Comparison of ENCODE assay signal across 18 mouse cellular contexts in the genomic region with DNA sequence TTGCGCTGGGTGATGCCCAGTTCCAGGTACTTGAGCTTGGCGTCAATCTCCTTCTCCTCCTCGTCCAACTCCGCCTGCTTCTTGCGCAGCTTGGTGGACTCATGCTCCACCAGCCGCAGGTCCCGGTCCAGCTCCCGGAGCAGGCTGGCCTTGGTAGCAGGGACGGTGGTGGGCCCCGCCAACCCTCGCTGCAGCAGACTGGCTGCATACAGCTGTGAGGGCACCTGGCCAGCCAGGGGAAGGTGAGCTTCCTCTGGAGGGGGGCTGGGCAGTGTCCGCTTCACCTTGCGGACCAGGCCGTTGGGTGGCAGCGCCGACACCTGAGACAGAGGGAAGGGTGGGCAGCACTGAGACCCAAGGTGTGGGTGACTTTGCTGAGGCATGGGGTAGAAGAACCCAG. TPM values are rescaled to one million over a fixed set of nuclear protein-coding genes. Genes with fewer than 3 reads are reported as not detected.
DNase-seq lines count a peak whose midpoint lies in the region; ATAC-seq and TF ChIP-seq lines count a peak whose summit lies in the region.
"Had no signal": no experiment of that assay in that cellular context is flagged by ENCODE, and none has a peak within 500 bp of the region (broad histone marks: within the 10 kb centered on the region; RNA-seq: fewer than 3 reads in every experiment).

No protein-coding gene starts in this region.

- H3K36me3 ChIP-seq in heart, embryonic 10.5 days, result peaks cover 9% of the 10 kb centered on the region; the same call in 1 of the 2 replicates
- peaks cover 4% of the 10 kb centered on the region for H3K36me3 ChIP-seq in E14TG2a.4 (ENCODE audit: insufficient read depth, low read length)
- peaks cover 82% of the 10 kb centered on the region for H3K36me3 ChIP-seq in G1E (replicated peaks)
- H3K36me3 ChIP-seq in macrophage (ENCODE audit: inconsistent target), result peaks cover 23% of the 10 kb centered on the region

- 0 out of 2 replicates have a peak overlapping the region, but pooled peaks have one; percentile 13 for H3K27ac ChIP-seq in heart, embryonic 10.5 days
- H3K27ac ChIP-seq in macrophage, result peak overlapping the region; percentile 91
- H3K27ac ChIP-seq: forebrain, embryonic 13.5 days; hindbrain, embryonic 13.5 days; hindbrain, postnatal 0 days had no signal

- 91% methylated on average over 16 of the region's 16 CpGs for WGBS in heart, embryonic 10.5 days
- WGBS in macrophage (ENCODE audit: missing documents), result 86% methylated on average over 16 of the region's 16 CpGs

- TF ChIP-seq CTCF in E14TG2a.4 (conservative IDR thresholded peaks at IDR 0.05; ENCODE audit: low read length) (no peak), G1E (IDR thresholded peaks at IDR 0.05; ENCODE audit: low read depth, low read length) (no peak)

- peaks cover 61% of the 10 kb centered on the region for H3K27me3 ChIP-seq in heart, embryonic 10.5 days (ENCODE audit: insufficient read depth, poor library complexity, severe bottlenecking)
- H3K27me3 ChIP-seq in E14TG2a.4 (ENCODE audit: insufficient read depth, low read length) (peaks cover 98% of the 10 kb centered on the region), G1E (ENCODE audit: insufficient read depth, low read length) (peaks cover 2% of the 10 kb centered on the region; the same call in 1 of the 2 replicates)
- H3K27me3 ChIP-seq: CH12.LX; forebrain, embryonic 13.5 days; hindbrain, embryonic 13.5 days had no signal

- H3K79me2 ChIP-seq in macrophage (ENCODE audit: inconsistent target), result peaks cover 59% of the 10 kb centered on the region

- ATAC-seq in G1E (ENCODE audit: extremely low read depth, insufficient number of reproducible peaks, low FRiP score, poor library complexity, severe bottlenecking), result no peak
- ATAC-seq: forebrain, embryonic 13.5 days; hindbrain, postnatal 0 days had no signal

- peaks cover 75% of the 10 kb centered on the region for H3K4me1 ChIP-seq in heart, embryonic 10.5 days
- H3K4me1 ChIP-seq in E14TG2a.4 (replicated peaks; ENCODE audit: low read depth, low read length) (peaks cover 76% of the 10 kb centered on the region), G1E (ENCODE audit: insufficient read depth, low read depth, low read length) (peaks cover 68% of the 10 kb centered on the region)

- H3K4me3 ChIP-seq in heart, embryonic 10.5 days, result no peak overlapping the region
- H3K4me3 ChIP-seq in E14TG2a.4 (replicated peaks; ENCODE audit: low read length) (peak overlapping the region; percentile 64), G1E (ENCODE audit: low read depth, low read length) (peak overlapping the region; percentile 35), macrophage (ENCODE audit: inconsistent target) (peak overlapping the region; percentile 84)
- H3K4me3 ChIP-seq: forebrain, embryonic 13.5 days; hindbrain, embryonic 13.5 days had no signal

- DNase-seq in heart, embryonic 10.5 days (ENCODE audit: low spot score), result no peak
- no peak for DNase-seq in heart, postnatal 36 days
- DNase-seq in G1E (ENCODE audit: low spot score), result no peak
- no peak for DNase-seq in right cerebral cortex, postnatal 36 days (ENCODE audit: low spot score in 2 of 2)
- DNase-seq: adrenal gland, postnatal 10 days; cerebellum, adult 9-10 months; cerebellum, postnatal 36 days; gastrocnemius, postnatal 36 days; heart, adult 11 months; heart, postnatal 10 days had no signal

- no peaks in the 10 kb centered on the region for H3K9me3 ChIP-seq in heart, embryonic 10.5 days
- no peaks in the 10 kb centered on the region for H3K9me3 ChIP-seq in E14TG2a.4 (ENCODE audit: low read length)
- no peaks in the 10 kb centered on the region for H3K9me3 ChIP-seq in G1E (replicated peaks)
- H3K9me3 ChIP-seq: forebrain, embryonic 13.5 days; hindbrain, embryonic 13.5 days had no signal

- intact Hi-C loops in heart, postnatal 36 days (cut with DNase I), result no loop called here

RNA-seq across cellular contexts. Expression of a gene that starts 13.5 kb away (rescaled TPM):
- polyA plus RNA-seq in heart, embryonic 10.5 days (2016; fragmentation: Nextera tagmentation; extraction: Ambion mirVana), result 80.7 and 84.4 TPM in 2 replicates
- 10 to 100 TPM; 38.6 to 50.2 TPM for total RNA-seq in heart, postnatal 36 days (2021)
- total RNA-seq in G1E (2014; fragmentation: Nextera tagmentation) (65.0 and 148 TPM in 2 replicates), G1E (2017) (119 and 131 TPM in 2 replicates)
- polyA plus RNA-seq in G1E (2012) (48.8 and 67.5 TPM in 2 replicates), macrophage (2018) (30.5 to 37.0 TPM (median 32.8 TPM) in 3 replicates)
- 100 to 1,000 TPM in 15 of 26 experiments, 10 to 100 TPM in 11; 38.8 to 163 (median 114) TPM for total RNA-seq in macrophage (2018; cell fraction: chromatin; rRNA removed)
- 10 to 100 TPM; 26.4 to 51.2 (median 37.4) TPM for total RNA-seq in macrophage (2018; cell fraction: cytosol; rRNA removed)
- 100 to 1,000 TPM in 1 of 26 experiments, 10 to 100 TPM in 25; 35.1 to 106 (median 59.2) TPM for total RNA-seq in macrophage (2018; cell fraction: nucleus; rRNA removed)

RNA-seq across cellular contexts. Expression of a gene that starts 24.7 kb away (rescaled TPM):
- polyA plus RNA-seq in heart, embryonic 10.5 days (2016; fragmentation: Nextera tagmentation; extraction: Ambion mirVana), result 31.8 and 33.1 TPM in 2 replicates
- 10 to 100 TPM; 94.2 to 97.4 TPM for total RNA-seq in heart, postnatal 36 days (2021)
- total RNA-seq in G1E (2014; fragmentation: Nextera tagmentation) (104 and 255 TPM in 2 replicates), G1E (2017) (18.6 and 23.5 TPM in 2 replicates)
- polyA plus RNA-seq in G1E (2012) (39.5 and 74.5 TPM in 2 replicates), macrophage (2018) (16.0 to 22.0 TPM (median 16.5 TPM) in 3 replicates)
- 100 to 1,000 TPM in 18 of 26 experiments, 10 to 100 TPM in 8; 65.0 to 188 (median 134) TPM for total RNA-seq in macrophage (2018; cell fraction: chromatin; rRNA removed)
- total RNA-seq in macrophage (2018; cell fraction: cytosol; rRNA removed), result 10 to 100 TPM; 10.6 to 23.2 (median 15.3) TPM
- 100 to 1,000 TPM in 1 of 26 experiments, 10 to 100 TPM in 25; 29.7 to 102 (median 56.1) TPM for total RNA-seq in macrophage (2018; cell fraction: nucleus; rRNA removed)

RNA-seq across cellular contexts. Expression of a gene that starts 27.6 kb away (rescaled TPM):
- polyA plus RNA-seq in heart, embryonic 10.5 days (2016; fragmentation: Nextera tagmentation; extraction: Ambion mirVana), result 1.6 TPM in 2 replicates
- total RNA-seq in heart, postnatal 36 days (2021), result not detected
- total RNA-seq in G1E (2014; fragmentation: Nextera tagmentation) (7.1 and 11.0 TPM in 2 replicates), G1E (2017) (16.6 and 17.9 TPM in 2 replicates)
- polyA plus RNA-seq in G1E (2012) (6.7 and 8.4 TPM in 2 replicates), macrophage (2018) (0.09 to 0.19 TPM in 2 of 3 replicates, not detected in the other)
- total RNA-seq in macrophage (2018; cell fraction: chromatin; rRNA removed), result 1 to 10 TPM in 8 of 26 experiments, under 1 TPM in 7, not detected in 11; 0.33 to 2.5 (median 1.2) TPM
- total RNA-seq in macrophage (2018; cell fraction: cytosol; rRNA removed), result under 1 TPM in 25 of 26 experiments, not detected in 1; 0.06 to 0.41 (median 0.26) TPM
- total RNA-seq in macrophage (2018; cell fraction: nucleus; rRNA removed), result 1 to 10 TPM in 2 of 26 experiments, under 1 TPM in 13, not detected in 11; 0.26 to 3.2 (median 0.58) TPM
- total RNA-seq: gastrocnemius, postnatal 36 days; heart, postnatal 10 days; hematopoietic stem cell, adult 5-6 weeks; hindbrain, postnatal 0 days had no signal
- polyA plus RNA-seq: forebrain, embryonic 13.5 days; heart, embryonic 14.5 days; hindbrain, embryonic 13.5 days; hindbrain, postnatal 0 days had no signal

RNA-seq across cellular contexts. Expression of a gene that starts 54.9 kb away (rescaled TPM):
- 2.5 and 3.2 TPM in 2 replicates for polyA plus RNA-seq in heart, embryonic 10.5 days (2016; fragmentation: Nextera tagmentation; extraction: Ambion mirVana)
- 1 to 10 TPM; 1.1 to 1.4 TPM for total RNA-seq in heart, postnatal 36 days (2021)
- total RNA-seq in G1E (2014; fragmentation: Nextera tagmentation), result 0.63 TPM in 1 of 2 replicates, not detected in the other
- 1.7 and 2.0 TPM in 2 replicates for total RNA-seq in G1E (2017)
- polyA plus RNA-seq in G1E (2012), result 0.31 and 0.35 TPM in 2 replicates
- 1 to 10 TPM; 1.0 to 7.7 (median 3.6) TPM for total RNA-seq in macrophage (2018; cell fraction: chromatin; rRNA removed)
- 1 to 10 TPM in 11 of 26 experiments, under 1 TPM in 15; 0.19 to 2.2 (median 0.80) TPM for total RNA-seq in macrophage (2018; cell fraction: cytosol; rRNA removed)
- total RNA-seq in macrophage (2018; cell fraction: nucleus; rRNA removed), result 1 to 10 TPM in 22 of 26 experiments, under 1 TPM in 4; 0.44 to 5.4 (median 2.8) TPM
- 0.29 to 1.1 TPM (median 0.97 TPM) in 3 replicates for polyA plus RNA-seq in macrophage (2018)

RNA-seq across cellular contexts. Expression of a gene that starts 58.8 kb away (rescaled TPM):
- polyA plus RNA-seq in heart, embryonic 10.5 days (2016; fragmentation: Nextera tagmentation; extraction: Ambion mirVana), result 30.4 and 30.7 TPM in 2 replicates
- total RNA-seq in heart, postnatal 36 days (2021), result 10 to 100 TPM in 1 of 2 experiments, 1 to 10 TPM in 1; 8.4 to 10.4 TPM
- total RNA-seq in G1E (2014; fragmentation: Nextera tagmentation) (7.2 and 8.5 TPM in 2 replicates), G1E (2017) (19.4 and 22.0 TPM in 2 replicates)
- polyA plus RNA-seq in G1E (2012) (5.1 and 6.6 TPM in 2 replicates), macrophage (2018) (5.4 to 20.7 TPM (median 8.9 TPM) in 3 replicates)
- 10 to 100 TPM in 19 of 26 experiments, 1 to 10 TPM in 7; 3.2 to 57.3 (median 15.9) TPM for total RNA-seq in macrophage (2018; cell fraction: chromatin; rRNA removed)
- 10 to 100 TPM in 16 of 26 experiments, 1 to 10 TPM in 10; 5.9 to 42.7 (median 13.9) TPM for total RNA-seq in macrophage (2018; cell fraction: cytosol; rRNA removed)
- total RNA-seq in macrophage (2018; cell fraction: nucleus; rRNA removed), result 10 to 100 TPM in 20 of 26 experiments, 1 to 10 TPM in 6; 4.1 to 37.0 (median 19.9) TPM
